Mouse (Mus musculus): ENCODE data around the gene Zfand2a. TPM values are rescaled to one million over a fixed set of nuclear protein-coding genes. Genes with fewer than 3 reads are reported as not detected.

Gene Zfand2a
- total RNA-seq, 2 experiments from 2014 or later: 36.4 to 38.9 TPM

DNA sequence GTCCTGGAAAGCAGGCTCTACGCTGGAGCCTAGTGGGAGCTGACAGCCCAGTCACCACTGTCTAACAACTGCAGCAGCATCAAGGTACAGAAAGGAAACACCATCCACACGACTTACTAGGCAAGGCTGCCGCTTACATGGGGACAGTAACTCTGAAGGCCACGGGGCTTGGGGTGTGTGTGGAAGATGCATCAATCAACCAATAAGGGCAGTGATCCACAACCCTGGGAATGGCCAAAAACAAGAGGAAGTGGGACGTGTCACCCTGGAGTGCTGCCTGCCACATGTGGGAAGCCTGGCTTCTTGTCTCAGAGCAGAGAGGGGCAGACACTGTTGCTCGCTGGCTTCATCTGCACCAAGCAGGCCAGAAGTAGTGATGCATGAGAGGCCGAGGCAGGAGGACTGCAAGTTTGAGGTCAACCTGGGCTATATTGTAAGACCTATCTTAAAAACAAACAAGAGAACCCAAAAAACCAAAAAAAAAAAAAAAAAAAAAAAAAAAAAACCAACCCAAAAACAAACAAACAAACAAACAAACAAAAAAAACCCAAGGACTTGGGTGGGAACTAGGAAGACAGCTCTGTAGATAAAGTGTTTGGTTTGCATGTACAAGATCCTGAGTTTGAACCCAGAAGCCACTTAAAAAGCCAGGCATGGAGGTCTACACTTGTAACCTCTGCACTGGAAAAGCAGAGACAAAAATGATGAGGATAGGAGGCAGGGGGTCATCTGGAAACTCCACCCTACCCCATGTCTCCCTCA is 51.4 kb downstream of the Zfand2a start:
- DNase-seq (ENCODE audit: low spot score in 2 of 2): no peak

DNA sequence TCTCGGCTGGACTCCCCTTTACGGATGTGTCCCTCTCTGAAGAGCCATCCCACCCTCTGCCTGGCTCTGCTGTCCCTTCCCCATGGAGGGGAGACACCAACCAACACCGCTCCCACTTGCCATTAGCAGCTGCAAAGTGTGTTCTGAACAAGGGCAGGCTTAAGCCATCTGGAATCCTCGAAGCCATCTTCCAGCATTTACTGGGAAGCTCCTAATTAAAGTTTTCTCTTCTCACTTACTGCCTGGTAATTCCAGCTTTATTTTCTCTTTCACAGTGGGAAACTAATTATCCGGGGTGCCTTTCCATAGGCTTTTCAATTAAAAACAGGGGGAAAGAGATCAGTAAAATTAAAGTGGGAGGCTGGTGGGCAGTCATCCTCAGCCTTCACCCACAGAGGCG is 52.0 kb downstream of the Zfand2a start:
- no peak for DNase-seq (ENCODE audit: low spot score in 2 of 2)

DNA sequence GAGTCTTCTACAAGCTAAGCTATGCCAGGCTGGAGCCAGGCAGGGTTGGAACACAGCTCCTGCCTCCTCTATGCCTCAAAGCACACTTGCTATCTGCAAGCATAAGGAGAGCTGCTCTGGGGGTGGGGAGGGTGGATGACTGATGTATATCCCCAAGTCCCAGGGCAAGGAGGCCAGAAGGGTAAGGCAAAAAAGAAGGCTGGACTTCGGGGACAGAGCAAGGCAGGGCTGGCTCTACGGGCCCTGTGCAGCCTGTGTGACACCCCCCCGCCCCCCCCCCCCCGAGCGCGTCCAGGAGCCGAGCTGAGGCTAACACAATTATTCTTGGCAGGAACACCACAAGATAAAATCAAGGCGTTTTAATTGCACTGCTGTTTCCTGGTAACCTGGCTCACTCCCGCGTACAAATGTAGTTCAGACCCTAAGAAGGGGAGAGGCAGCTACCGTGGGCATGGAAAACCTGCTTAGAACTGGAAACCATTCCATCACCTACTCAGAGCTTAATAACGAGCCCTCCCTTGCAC is 54.5 kb downstream of the Zfand2a start:
- DNase-seq (ENCODE audit: low spot score in 2 of 2): no peak

DNA sequence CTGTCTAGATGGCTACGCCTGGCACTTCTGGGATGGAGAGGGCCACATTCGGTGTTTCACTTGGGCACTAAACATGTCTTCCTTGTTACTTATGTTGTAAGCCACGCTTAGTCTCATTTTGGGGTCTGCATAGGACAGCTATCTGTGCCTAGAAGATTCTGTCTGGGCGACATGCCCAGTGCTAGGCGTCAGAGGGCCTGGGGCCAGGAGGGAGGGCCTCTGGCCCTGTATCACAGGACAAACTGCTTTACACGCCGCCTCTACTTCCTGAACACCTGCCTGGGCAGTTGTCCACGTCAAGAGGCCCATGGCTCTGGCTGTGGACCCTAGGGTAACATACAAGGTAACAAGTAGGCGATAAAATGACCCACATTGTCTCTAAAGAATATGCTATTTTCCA is 56.4 kb downstream of the Zfand2a start:
- no peak for DNase-seq (ENCODE audit: low spot score in 2 of 2)

DNA sequence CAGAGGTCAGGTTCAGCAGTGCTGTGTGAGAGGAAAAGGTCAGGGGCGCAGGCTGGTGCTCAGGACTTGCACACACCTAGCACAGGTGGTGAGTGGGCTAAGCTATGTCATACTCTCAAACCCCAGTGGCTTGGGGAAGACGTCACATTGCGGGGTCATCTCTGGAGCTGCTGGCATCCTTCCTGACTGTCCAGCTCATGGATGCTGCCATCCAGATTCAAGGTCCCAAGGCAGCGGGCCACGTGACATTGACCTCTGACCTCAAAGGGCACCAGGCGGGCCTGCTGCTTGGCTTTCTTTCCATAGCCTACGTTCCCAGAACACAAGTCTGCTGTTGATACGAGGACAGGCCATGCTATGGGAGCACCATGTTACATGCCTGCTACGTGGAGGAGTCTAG is 57.3 kb downstream of the Zfand2a start:
- DNase-seq (ENCODE audit: low spot score in 2 of 2): no peak

- no peak for DNase-seq (ENCODE audit: low spot score in 2 of 2)
Observed at GRCm38 (mm10) chr5:139425198-139425597, 59.2 kb downstream of the Zfand2a start.

- no peak for DNase-seq (ENCODE audit: low spot score in 2 of 2)
Observed at GRCm38 (mm10) chr5:139423026-139423865, 61.1 kb downstream of the Zfand2a start, which contains the start of gene Gper1. TSS of gene Gper1 (plus strand) at chr5:139423151.

Other genes with a start within 250 kb of the Zfand2a start
- 10 to 100 TPM; 65.4 to 93.6 TPM for gene Get4, start 232.2 kb downstream of the Zfand2a start, total RNA-seq (2021)
- gene Adap1, start 158.9 kb downstream of the Zfand2a start, total RNA-seq (2021): 10 to 100 TPM in 1 of 2 experiments, 1 to 10 TPM in 1; 4.5 to 11.6 TPM
- 100 to 1,000 TPM in 1 of 2 experiments, 10 to 100 TPM in 1; 75.7 to 130 TPM for gene Cox19, start 133.1 kb downstream of the Zfand2a start, total RNA-seq (2021)
- not detected for gene Cyp2w1, start 131.9 kb downstream of the Zfand2a start, total RNA-seq (2021)
- gene Gpr146, start 106.9 kb downstream of the Zfand2a start, total RNA-seq (2021): 10 to 100 TPM; 11.0 to 23.9 TPM
- under 1 TPM; 0.53 to 0.93 TPM for gene C130050O18Rik, start 79.3 kb downstream of the Zfand2a start, total RNA-seq (2021)
- gene Gper1, start 61.4 kb downstream of the Zfand2a start, total RNA-seq (2021): 1 to 10 TPM; 3.3 to 4.9 TPM
- 1 to 10 TPM; 8.0 to 8.4 TPM for gene 3110082I17Rik, start 24.0 kb downstream of the Zfand2a start, total RNA-seq (2021)
- not detected for gene Uncx, start 58.9 kb upstream of the Zfand2a start, total RNA-seq (2021)